Mouse (Mus musculus): ENCODE data around the gene Klf16. TPM values are rescaled to one million over a fixed set of nuclear protein-coding genes. Genes with fewer than 3 reads are reported as not detected.

Gene Klf16
- polyA plus RNA-seq, 1 experiment, result 19.9 TPM

GRCm38 (mm10) chr10:80543873-80544272, 33.2 kb downstream of the Klf16 start:
- TF ChIP-seq GATA1 (IDR thresholded peaks at IDR 0.05; ENCODE audit: low read length) (no peak), TAL1 (IDR thresholded peaks at IDR 0.05; ENCODE audit: low read length) (no peak)
- no peak overlapping the region for H3K4me3 ChIP-seq (replicated peaks)
- peaks cover 68% of the 10 kb centered on the region for H3K4me1 ChIP-seq (ENCODE audit: control insufficient read depth)
- H3K9me3 ChIP-seq (ENCODE audit: control insufficient read depth, low read length), result no peaks in the 10 kb centered on the region
- no peaks in the 10 kb centered on the region for H3K27me3 ChIP-seq (ENCODE audit: control insufficient read depth)
- H3K36me3 ChIP-seq (ENCODE audit: control insufficient read depth), result peaks cover 85% of the 10 kb centered on the region

GRCm38 (mm10) chr10:80539493-80539892, 37.6 kb downstream of the Klf16 start:
- no peak for TF ChIP-seq TAL1 (IDR thresholded peaks at IDR 0.05; ENCODE audit: low read length)
- no peak for TF ChIP-seq GATA1 (IDR thresholded peaks at IDR 0.05; ENCODE audit: low read length)
- H3K4me3 ChIP-seq (replicated peaks), result peak overlapping the region; percentile 35
- H3K27me3 ChIP-seq (ENCODE audit: control insufficient read depth), result peaks cover 15% of the 10 kb centered on the region
- peaks cover 41% of the 10 kb centered on the region for H3K36me3 ChIP-seq (ENCODE audit: control insufficient read depth)
- no peaks in the 10 kb centered on the region for H3K9me3 ChIP-seq (ENCODE audit: control insufficient read depth, low read length)
- peaks cover 69% of the 10 kb centered on the region for H3K4me1 ChIP-seq (ENCODE audit: control insufficient read depth)

- Histone ChIP-seq H3K4me1 (ENCODE audit: control insufficient read depth) (peaks cover 72% of the 10 kb centered on the region), H3K27me3 (ENCODE audit: control insufficient read depth) (peaks cover 15% of the 10 kb centered on the region), H3K36me3 (ENCODE audit: control insufficient read depth) (peaks cover 35% of the 10 kb centered on the region), H3K9me3 (ENCODE audit: control insufficient read depth, low read length) (no peaks in the 10 kb centered on the region), H3K4me3 (replicated peaks) (peak within 1 kb of the TSS; percentile 61)
- TF ChIP-seq TAL1 (IDR thresholded peaks at IDR 0.05; ENCODE audit: low read length), result no peak
- TF ChIP-seq GATA1 (IDR thresholded peaks at IDR 0.05; ENCODE audit: low read length), result no peak
Measured at GRCm38 (mm10) chr10:80538710-80539394, 38.3 kb downstream of the Klf16 start, which contains the start of gene Atp8b3. Gene Atp8b3, minus strand, starts transcription at chr10:80539124.

GRCm38 (mm10) chr10:80538180-80538579, 38.9 kb downstream of the Klf16 start:
- Histone ChIP-seq H3K27me3 (ENCODE audit: control insufficient read depth) (peaks cover 15% of the 10 kb centered on the region), H3K36me3 (ENCODE audit: control insufficient read depth) (peaks cover 28% of the 10 kb centered on the region), H3K4me1 (ENCODE audit: control insufficient read depth) (peaks cover 76% of the 10 kb centered on the region), H3K9me3 (ENCODE audit: control insufficient read depth, low read length) (no peaks in the 10 kb centered on the region), H3K4me3 (replicated peaks) (no peak overlapping the region)
- TF ChIP-seq TAL1 (IDR thresholded peaks at IDR 0.05; ENCODE audit: low read length), result no peak
- no peak for TF ChIP-seq GATA1 (IDR thresholded peaks at IDR 0.05; ENCODE audit: low read length)

- Histone ChIP-seq H3K36me3 (ENCODE audit: control insufficient read depth) (peaks cover 4% of the 10 kb centered on the region), H3K4me3 (replicated peaks) (peak overlapping the region; percentile 60), H3K27me3 (ENCODE audit: control insufficient read depth) (peaks cover 15% of the 10 kb centered on the region), H3K4me1 (ENCODE audit: control insufficient read depth) (peaks cover 84% of the 10 kb centered on the region), H3K9me3 (ENCODE audit: control insufficient read depth, low read length) (no peaks in the 10 kb centered on the region)
- TF ChIP-seq TAL1 (IDR thresholded peaks at IDR 0.05; ENCODE audit: low read length) (no peak), GATA1 (IDR thresholded peaks at IDR 0.05; ENCODE audit: low read length) (no peak)
Measured at GRCm38 (mm10) chr10:80535711-80536110, 41.4 kb downstream of the Klf16 start.

- H3K36me3 ChIP-seq (ENCODE audit: control insufficient read depth), result no peaks in the 10 kb centered on the region; the same call in 1 of the 2 replicates
- peaks cover 15% of the 10 kb centered on the region for H3K27me3 ChIP-seq (ENCODE audit: control insufficient read depth)
- H3K4me1 ChIP-seq (ENCODE audit: control insufficient read depth), result peaks cover 82% of the 10 kb centered on the region
- peak overlapping the region; percentile 60 for H3K4me3 ChIP-seq (replicated peaks)
- TF ChIP-seq TAL1 (IDR thresholded peaks at IDR 0.05; ENCODE audit: low read length) (no peak), GATA1 (IDR thresholded peaks at IDR 0.05; ENCODE audit: low read length) (no peak)
- H3K9me3 ChIP-seq (ENCODE audit: control insufficient read depth, low read length), result no peaks in the 10 kb centered on the region
Measured at GRCm38 (mm10) chr10:80535071-80535470, 42.0 kb downstream of the Klf16 start.

- Histone ChIP-seq H3K27me3 (ENCODE audit: control insufficient read depth) (peaks cover 18% of the 10 kb centered on the region), H3K9me3 (ENCODE audit: control insufficient read depth, low read length) (no peaks in the 10 kb centered on the region), H3K4me3 (replicated peaks) (peak overlapping the region; percentile 23), H3K4me1 (ENCODE audit: control insufficient read depth) (peaks cover 75% of the 10 kb centered on the region), H3K36me3 (ENCODE audit: control insufficient read depth) (no peaks in the 10 kb centered on the region)
- no peak for TF ChIP-seq TAL1 (IDR thresholded peaks at IDR 0.05; ENCODE audit: low read length)
- no peak for TF ChIP-seq GATA1 (IDR thresholded peaks at IDR 0.05; ENCODE audit: low read length)
Measured at GRCm38 (mm10) chr10:80533704-80534103, 43.4 kb downstream of the Klf16 start.

- no peaks in the 10 kb centered on the region for H3K36me3 ChIP-seq (ENCODE audit: control insufficient read depth)
- H3K27me3 ChIP-seq (ENCODE audit: control insufficient read depth), result peaks cover 23% of the 10 kb centered on the region
- peaks cover 66% of the 10 kb centered on the region for H3K4me1 ChIP-seq (ENCODE audit: control insufficient read depth)
- no peak overlapping the region for H3K4me3 ChIP-seq (replicated peaks)
- no peak for TF ChIP-seq GATA1 (IDR thresholded peaks at IDR 0.05; ENCODE audit: low read length)
- TF ChIP-seq TAL1 (IDR thresholded peaks at IDR 0.05; ENCODE audit: low read length), result no peak
- no peaks in the 10 kb centered on the region for H3K9me3 ChIP-seq (ENCODE audit: control insufficient read depth, low read length)
Measured at GRCm38 (mm10) chr10:80532783-80533182, 44.3 kb downstream of the Klf16 start.

- peaks cover 10% of the 10 kb centered on the region for H3K9me3 ChIP-seq (ENCODE audit: control insufficient read depth, low read length)
- H3K27me3 ChIP-seq (ENCODE audit: control insufficient read depth), result peaks cover 53% of the 10 kb centered on the region
- TF ChIP-seq TAL1 (IDR thresholded peaks at IDR 0.05; ENCODE audit: low read length) (no peak), GATA1 (IDR thresholded peaks at IDR 0.05; ENCODE audit: low read length) (no peak)
- no peak overlapping the region for H3K4me3 ChIP-seq (replicated peaks)
- H3K36me3 ChIP-seq (ENCODE audit: control insufficient read depth), result no peaks in the 10 kb centered on the region
- peaks cover 20% of the 10 kb centered on the region for H3K4me1 ChIP-seq (ENCODE audit: control insufficient read depth)
Measured at GRCm38 (mm10) chr10:80526172-80526571, 50.9 kb downstream of the Klf16 start.

Measured in erythroblast, embryonic 14.5 days (primary cell).